Mouse (Mus musculus) liver, adult 2 months (tissue): ENCODE data around the gene Gm20388. TPM values are rescaled to one million over a fixed set of nuclear protein-coding genes. Genes with fewer than 3 reads are reported as not detected.

Source experiments
- DNase-seq: peaks from one replicate; pipeline ENCODE4 v3.0.0-alpha.2; 2011; ENCODE audit warnings: low read depth, low spot score; ENCODE audit errors: extremely low read depth
- H3K27ac ChIP-seq: fragments of 200-500 bp; replicated peaks from 2 replicates; pipeline ENCODE4 v1.5.1; 2012; ENCODE audit warnings: low read depth, mild to moderate bottlenecking, control low read depth, inconsistent platforms, low read length; ENCODE audit not compliant: insufficient read depth
- H3K27me3 ChIP-seq: fragments of 200-500 bp; 2 replicates; pipeline ENCODE4 v1.6.1; 2012; ENCODE audit warnings: mild to moderate bottlenecking, moderate library complexity, low read length, inconsistent platforms; ENCODE audit not compliant: control insufficient read depth, insufficient read depth
- H3K36me3 ChIP-seq: fragments of 200-500 bp; 2 replicates; pipeline ENCODE4 v1.6.1; 2012; ENCODE audit warnings: low read length, inconsistent platforms; ENCODE audit not compliant: control insufficient read depth, insufficient read depth
- H3K4me1 ChIP-seq: fragments of 200-500 bp; 2 replicates; pipeline ENCODE4 v1.6.1; 2011; ENCODE audit warnings: low read length; ENCODE audit not compliant: control insufficient read depth, insufficient read depth
- H3K4me3 ChIP-seq: fragments of 200-500 bp; 2 replicates; pipeline ENCODE4 v1.5.1; 2011; ENCODE audit warnings: low read depth, mild to moderate bottlenecking, control low read depth, low read length, moderate library complexity; ENCODE audit not compliant: insufficient read depth
- H3K79me2 ChIP-seq: fragments of 200-500 bp; 2 replicates; pipeline ENCODE4 v1.6.1; 2012; ENCODE audit warnings: inconsistent platforms, mild to moderate bottlenecking, low read length, moderate library complexity; ENCODE audit not compliant: control insufficient read depth, insufficient read depth
- H3K9ac ChIP-seq: fragments of 200-500 bp; 2 replicates; pipeline ENCODE4 v1.6.1; 2012; ENCODE audit warnings: low read depth, mild to moderate bottlenecking, control low read depth, inconsistent platforms, low read length
- CTCF ChIP-seq: fragments of 200-500 bp; IDR thresholded peaks from 2 replicates; pipeline ENCODE4 v1.5.1; 2011; ENCODE audit warnings: low read depth, low read length, control low read depth
- POLR2A ChIP-seq: fragments of 200-500 bp; IDR thresholded peaks from 2 replicates; pipeline ENCODE4 v1.6.1; 2011; ENCODE audit warnings: low read length, control low read depth; ENCODE audit not compliant: insufficient read depth; ENCODE audit errors: extremely low read depth
- WGBS: fragments of 180-500 bp; shearing (Covaris S2); methylation state at CpG from one replicate; pipeline ENCODE4 v1.1.7; 2018; 5-methylcytosine and 5-hydroxymethylcytosine counted together
- polyA plus RNA-seq: library from polyadenylated mRNA; depleted of rRNA; stranded (reverse); fragments of >200 nt; gene quantifications from 2 replicates; pipeline ENCODE4 v1.2.3, GENCODE M21; 2012
- total RNA-seq: library from RNA; depleted of rRNA; stranded (reverse); fragments of >200 nt; gene quantifications from 2 replicates; pipeline ENCODE4 v1.2.3, GENCODE M21; 2014

Gene Gm20388
- total and polyA plus RNA-seq, 2 experiments = 6.4 to 19.9 TPM

DNA sequence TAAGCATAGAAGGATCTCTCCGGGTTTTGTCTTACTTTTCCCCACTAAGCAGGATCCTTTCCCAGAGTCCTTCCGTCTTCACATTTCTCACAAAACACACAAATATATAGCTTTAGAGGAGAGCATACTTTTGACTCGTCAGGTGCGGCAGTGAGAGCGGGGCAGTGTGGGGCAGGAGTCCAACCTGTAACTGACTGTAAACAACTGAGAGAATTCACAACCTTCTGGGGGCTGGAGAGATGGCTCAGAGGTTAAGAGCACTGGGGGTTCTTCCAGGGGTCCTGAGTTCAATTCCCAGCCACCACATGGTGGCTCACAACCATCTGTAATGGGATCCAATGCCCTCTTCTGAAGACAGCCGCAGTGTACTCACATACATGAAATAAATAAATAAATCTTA, 3888.8 kb downstream of the Gm20388 start:
- TF ChIP-seq POLR2A = no peak
- H3K9ac ChIP-seq = no peak overlapping the region
- H3K36me3 ChIP-seq = no peaks in the 10 kb centered on the region
- DNase-seq = no peak
- H3K27ac ChIP-seq = no peak overlapping the region
- 67% methylated on average over 6 of the region's 6 CpGs for WGBS
- H3K4me3 ChIP-seq = no peak overlapping the region
- H3K4me1 ChIP-seq = peaks cover 7% of the 10 kb centered on the region
- H3K27me3 ChIP-seq = no peaks in the 10 kb centered on the region
- H3K79me2 ChIP-seq = no peaks in the 10 kb centered on the region

- no peak overlapping the region for H3K4me3 ChIP-seq
- no peak overlapping the region for H3K9ac ChIP-seq
- H3K27ac ChIP-seq = no peak overlapping the region
- DNase-seq = no peak
- 64% methylated on average over 3 of the region's 3 CpGs for WGBS
- H3K79me2 ChIP-seq = no peaks in the 10 kb centered on the region
- H3K4me1 ChIP-seq = peaks cover 7% of the 10 kb centered on the region
- no peak for TF ChIP-seq POLR2A
- H3K27me3 ChIP-seq = no peaks in the 10 kb centered on the region
- H3K36me3 ChIP-seq = no peaks in the 10 kb centered on the region
Observed at GRCm38 (mm10) chr8:123799885-123800284, 3889.2 kb downstream of the Gm20388 start.

DNA sequence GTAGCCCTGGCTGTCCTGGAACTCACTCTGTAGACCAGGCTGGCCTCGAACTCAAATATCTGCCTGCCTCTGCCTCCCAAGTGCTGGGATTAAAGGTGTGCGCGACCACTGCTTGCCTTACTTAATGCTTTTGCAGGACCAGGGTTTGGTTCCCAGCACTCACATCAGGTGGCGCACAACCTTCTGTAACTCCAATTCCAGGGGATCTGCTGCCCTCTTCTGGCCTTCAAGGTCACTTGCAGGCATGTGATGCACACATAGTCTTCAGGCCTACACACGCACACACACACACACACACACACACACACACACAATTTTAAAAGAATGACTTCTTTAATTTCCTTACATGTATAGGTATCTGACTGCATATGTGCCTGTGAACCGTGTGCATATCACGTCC, 3890.2 kb downstream of the Gm20388 start:
- Histone ChIP-seq H3K4me3 (no peak overlapping the region), H3K27me3 (no peaks in the 10 kb centered on the region), H3K9ac (no peak overlapping the region), H3K79me2 (no peaks in the 10 kb centered on the region), H3K27ac (no peak overlapping the region), H3K4me1 (peaks cover 7% of the 10 kb centered on the region), H3K36me3 (no peaks in the 10 kb centered on the region)
- no peak for TF ChIP-seq POLR2A
- no peak for TF ChIP-seq CTCF
- WGBS = 97% methylated on average over 7 of the region's 7 CpGs
- no peak for DNase-seq

DNA sequence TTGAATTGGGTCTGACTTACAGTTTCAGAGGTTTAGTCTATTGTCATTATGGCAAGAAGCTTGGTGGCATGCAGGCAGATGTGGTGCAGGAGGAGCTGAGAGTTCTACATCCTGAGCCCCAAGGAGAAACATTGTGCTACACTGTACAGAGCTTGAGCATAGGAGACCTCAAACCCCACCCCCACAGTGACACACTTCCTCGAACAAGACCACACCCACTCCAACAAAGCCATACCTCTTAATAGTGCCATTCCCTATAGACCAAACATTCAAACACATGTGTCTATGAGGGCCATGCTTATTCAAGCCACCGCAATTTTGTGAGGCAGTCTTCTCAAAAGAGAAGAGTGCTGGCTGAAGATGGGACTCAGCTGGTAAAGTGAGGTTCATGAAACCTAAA, 3890.9 kb downstream of the Gm20388 start:
- Histone ChIP-seq H3K27me3 (no peaks in the 10 kb centered on the region), H3K79me2 (no peaks in the 10 kb centered on the region; the same call in 1 of the 2 replicates), H3K27ac (no peak overlapping the region), H3K36me3 (no peaks in the 10 kb centered on the region), H3K4me3 (no peak overlapping the region), H3K9ac (no peak overlapping the region), H3K4me1 (peaks cover 6% of the 10 kb centered on the region)
- WGBS = 91% methylated on average over 2 of the region's 2 CpGs
- no peak for DNase-seq
- TF ChIP-seq POLR2A (no peak), CTCF (no peak)

- Histone ChIP-seq H3K27ac (no peak overlapping the region), H3K36me3 (no peaks in the 10 kb centered on the region), H3K79me2 (no peaks in the 10 kb centered on the region; the same call in 1 of the 2 replicates), H3K9ac (no peak overlapping the region), H3K27me3 (no peaks in the 10 kb centered on the region), H3K4me3 (no peak overlapping the region), H3K4me1 (peaks cover 9% of the 10 kb centered on the region)
- TF ChIP-seq POLR2A (no peak), CTCF (no peak)
- WGBS = 77% methylated on average over 1 of the region's 1 CpGs
- DNase-seq = no peak
Observed at GRCm38 (mm10) chr8:123803639-123804038, 3893.0 kb downstream of the Gm20388 start.

DNA sequence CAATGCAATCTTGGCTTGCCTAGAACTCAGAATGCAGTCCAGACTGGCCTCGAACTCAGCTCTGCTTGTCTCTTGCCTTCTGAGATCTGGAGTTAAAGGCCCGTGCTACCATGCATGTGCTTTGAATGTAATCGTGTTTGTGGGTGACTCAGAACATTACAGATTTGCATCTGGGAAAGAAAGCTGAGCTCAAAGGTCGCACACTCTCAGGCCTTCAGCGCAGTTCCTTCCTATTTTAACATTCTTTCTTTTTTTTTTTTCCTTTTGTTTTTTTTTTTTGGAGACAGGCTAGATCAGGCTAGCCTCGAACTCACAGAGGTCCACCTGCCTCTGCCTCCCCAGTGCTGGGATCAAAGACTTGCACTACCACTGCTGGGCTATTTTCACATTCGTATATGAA, 3893.9 kb downstream of the Gm20388 start:
- Histone ChIP-seq H3K27ac (no peak overlapping the region), H3K36me3 (no peaks in the 10 kb centered on the region), H3K27me3 (no peaks in the 10 kb centered on the region), H3K4me3 (no peak overlapping the region), H3K4me1 (peaks cover 12% of the 10 kb centered on the region), H3K9ac (no peak overlapping the region), H3K79me2 (peaks cover 7% of the 10 kb centered on the region; the same call in 1 of the 2 replicates)
- WGBS = 88% methylated on average over 7 of the region's 7 CpGs
- DNase-seq = no peak
- TF ChIP-seq CTCF (no peak), POLR2A (no peak)
